Comparison of ENCODE assay signal across 14 mouse cellular contexts in the genomic region with DNA sequence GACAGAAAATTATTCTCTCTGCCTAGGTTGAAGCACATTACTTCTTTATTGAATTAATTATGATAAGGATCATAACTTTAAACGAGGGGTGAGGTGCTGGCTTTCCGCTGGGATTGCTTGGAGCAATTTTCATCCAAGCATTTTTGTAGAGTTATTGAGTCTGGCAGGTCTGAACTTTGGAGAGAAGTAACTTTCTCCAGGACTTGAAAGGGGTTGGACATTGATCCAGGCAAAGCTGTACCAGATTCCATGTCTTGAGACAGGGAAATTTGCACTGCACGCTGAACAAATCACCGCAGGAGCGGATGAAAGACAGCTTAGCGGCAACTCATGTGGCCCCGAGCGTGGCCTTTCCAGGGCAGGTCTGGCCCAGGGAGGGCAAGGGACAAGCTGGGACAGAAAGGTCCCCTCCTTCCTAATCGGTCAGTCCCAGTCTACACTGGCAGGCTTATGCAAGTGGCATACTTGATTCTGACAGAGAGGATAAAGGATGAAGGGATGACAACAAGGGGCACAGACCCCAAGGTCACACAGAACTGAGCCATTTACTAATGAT.
"Had no signal": no experiment of that assay in that cellular context is flagged by ENCODE, and none has a peak within 500 bp of the region (broad histone marks: within the 10 kb centered on the region; RNA-seq: fewer than 3 reads in every experiment).

No protein-coding gene starts in this region.

- H3K36me3 ChIP-seq: midbrain, embryonic 12.5 days; neural tube, embryonic 13.5 days had no signal

- ATAC-seq: midbrain, embryonic 16.5 days had no signal

- H3K4me3 ChIP-seq: midbrain, embryonic 12.5 days; neural tube, embryonic 13.5 days had no signal

- H3K4me2 ChIP-seq: midbrain, embryonic 12.5 days; neural tube, embryonic 13.5 days had no signal

- H3K27me3 ChIP-seq: midbrain, embryonic 12.5 days; neural tube, embryonic 13.5 days had no signal

- DNase-seq: kidney, adult 11 months; kidney, adult 9 months; kidney, postnatal 36 days; liver; lung, adult 18-20 months; retina, postnatal 1 day; right cerebral cortex, postnatal 4 days; spleen, adult 18-20 months; thymus, postnatal 36 days had no signal

- H3K27ac ChIP-seq: kidney, postnatal 0 days; liver, embryonic 14.5 days; midbrain, embryonic 12.5 days; neural tube, embryonic 13.5 days had no signal

- H3K9ac ChIP-seq: liver, embryonic 14.5 days; midbrain, embryonic 12.5 days; neural tube, embryonic 13.5 days had no signal

- H3K9me3 ChIP-seq: midbrain, embryonic 12.5 days; neural tube, embryonic 13.5 days had no signal

- H3K4me1 ChIP-seq: midbrain, embryonic 12.5 days; neural tube, embryonic 13.5 days had no signal
